ENCODE assay signal across 15 mouse cellular contexts in genomic region chr2:138326367-138326766, GRCm38 (mm10).
"Had no signal": no experiment of that assay in that cellular context is flagged by ENCODE, and none has a peak within 500 bp of the region (broad histone marks: within the 10 kb centered on the region; RNA-seq: fewer than 3 reads in every experiment).

No protein-coding gene starts in this region.

- H3K27ac ChIP-seq: liver, embryonic 12.5 days; liver, embryonic 14.5 days; midbrain, embryonic 10.5 days; midbrain, embryonic 13.5 days; midbrain, embryonic 15.5 days; neural tube, embryonic 12.5 days had no signal

- ATAC-seq: liver, embryonic 12.5 days; midbrain, embryonic 13.5 days; midbrain, embryonic 15.5 days had no signal

- DNase-seq: lung, embryonic 14.5 days; lung, postnatal 4 days; retina, postnatal 1 day; right cerebral cortex, adult 18-20 months; right cerebral cortex, postnatal 25 days; right cerebral cortex, postnatal 4 days; thymus, adult 18-20 months; thymus, postnatal 14 days; thymus, postnatal 36 days had no signal

- H3K4me1 ChIP-seq: liver, embryonic 12.5 days; midbrain, embryonic 10.5 days; midbrain, embryonic 13.5 days; midbrain, embryonic 15.5 days; neural tube, embryonic 12.5 days had no signal

- H3K36me3 ChIP-seq: liver, embryonic 12.5 days; midbrain, embryonic 10.5 days; midbrain, embryonic 13.5 days; midbrain, embryonic 15.5 days; neural tube, embryonic 12.5 days had no signal

- H3K9me3 ChIP-seq: liver, embryonic 12.5 days; midbrain, embryonic 10.5 days; midbrain, embryonic 13.5 days; midbrain, embryonic 15.5 days; neural tube, embryonic 12.5 days had no signal

- H3K4me3 ChIP-seq: liver, embryonic 12.5 days; midbrain, embryonic 10.5 days; midbrain, embryonic 13.5 days; midbrain, embryonic 15.5 days; neural tube, embryonic 12.5 days had no signal

- H3K27me3 ChIP-seq: liver, embryonic 12.5 days; midbrain, embryonic 13.5 days; midbrain, embryonic 15.5 days; neural tube, embryonic 12.5 days had no signal

- H3K9ac ChIP-seq: liver, embryonic 12.5 days; liver, embryonic 14.5 days; lung, embryonic 14.5 days; midbrain, embryonic 13.5 days; midbrain, embryonic 15.5 days; neural tube, embryonic 12.5 days had no signal

- H3K4me2 ChIP-seq: liver, embryonic 12.5 days; lung, embryonic 14.5 days; midbrain, embryonic 13.5 days; midbrain, embryonic 15.5 days; neural tube, embryonic 12.5 days had no signal
